Mouse (Mus musculus): ENCODE measurements around the gene Wnt5b.

GRCm38 (mm10) chr6:119491997-119492629 is 52.0 kb downstream of the Wnt5b start:
- TF ChIP-seq POLR2A (IDR thresholded peaks at IDR 0.05; ENCODE audit: borderline replicate concordance, extremely low read depth, insufficient read depth, insufficient read length, poor library complexity, severe bottlenecking) (no peak), CTCF (IDR thresholded peaks at IDR 0.05; ENCODE audit: borderline replicate concordance, extremely low read depth, insufficient read depth, insufficient read length) (no peak)

Measured in brain, embryonic 14.5 days (tissue).